Mouse (Mus musculus): Measurements from ENCODE around the gene Usp17ld.
"Not testable (repeated sequence)": the region's sequence is repeated elsewhere in the genome, so short reads cannot be mapped to it uniquely, and the experiment has no call there.

DNA sequence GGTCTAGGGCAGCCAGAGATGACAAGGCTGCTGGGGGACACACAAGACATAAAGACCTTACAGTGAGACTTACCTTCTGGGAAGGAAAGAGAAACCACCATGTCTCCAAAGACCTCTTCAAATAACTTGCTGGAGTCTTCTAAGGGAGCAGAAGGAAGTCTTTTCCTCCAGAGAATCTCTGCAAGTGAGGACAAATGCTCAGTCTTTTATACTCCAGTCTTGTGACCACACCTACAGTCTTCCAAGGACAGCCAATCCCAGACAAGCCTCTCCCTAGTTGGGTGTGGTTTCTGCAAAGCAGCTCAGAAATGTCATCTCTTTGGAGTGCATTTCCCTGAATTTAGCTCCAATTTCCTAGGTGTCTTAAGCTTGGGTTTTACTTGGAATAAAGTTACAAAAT is at the start of gene Usp17ld:
- not testable (repeated sequence) for TF ChIP-seq CTCF (conservative IDR thresholded peaks at IDR 0.05; ENCODE audit: insufficient read depth, insufficient read length, low read depth, low read length); POLR2A (IDR thresholded peaks at IDR 0.05; ENCODE audit: low read depth, low read length)

Measured in kidney, adult 2 months (tissue).